Mouse (Mus musculus) kidney, postnatal 10 days (tissue): ENCODE measurements around the gene Ypel1.
A peak's percentile ranks its signal among the peaks of the same experiment; 100 is the strongest.

Experiments used
- DNase-seq: peaks from one replicate; pipeline ENCODE4 v3.0.0; 2021; ENCODE audit warnings: mixed read lengths

Ypel1 gene

DNA sequence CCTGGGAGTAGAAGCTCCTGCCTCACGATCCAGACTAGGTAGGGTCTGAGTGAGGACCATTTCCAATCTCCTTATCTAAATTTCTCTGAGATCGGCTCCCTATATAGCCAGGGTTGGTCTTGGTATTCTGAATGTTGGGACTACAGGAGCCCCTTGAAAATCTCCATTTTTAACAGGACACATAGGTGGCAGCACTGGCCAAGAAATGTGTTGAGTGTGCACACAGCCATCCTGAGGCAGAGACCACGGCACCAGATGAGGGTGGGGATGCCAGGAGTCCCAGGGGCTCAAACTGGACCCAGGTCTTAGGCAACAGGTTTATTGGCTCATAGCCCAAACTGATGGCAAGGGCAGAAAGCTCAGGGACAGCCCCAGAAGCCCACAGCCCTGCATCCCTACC lies 18.9 kb downstream of the Ypel1 start:
- DNase-seq, result no peak

DNA sequence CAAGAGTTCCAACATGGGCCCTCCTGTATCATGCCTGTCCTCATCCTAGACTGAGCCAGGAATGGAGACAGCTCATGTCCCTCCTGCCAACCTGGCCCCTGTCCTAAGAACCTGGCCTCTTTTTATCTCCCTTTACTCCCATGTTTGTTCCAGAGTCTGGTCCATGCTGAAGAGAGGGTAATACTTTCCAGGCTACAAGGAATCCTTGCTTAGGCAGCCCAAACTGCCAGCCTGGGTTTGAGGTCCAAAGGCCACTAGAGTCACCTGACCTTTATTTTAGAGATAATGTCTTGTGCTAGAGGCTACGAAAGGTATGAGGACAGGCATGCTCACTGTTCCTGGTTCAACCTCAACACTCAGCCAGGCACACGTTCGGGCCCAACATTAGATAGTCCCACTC lies 27.4 kb downstream of the Ypel1 start:
- no peak for DNase-seq

DNA sequence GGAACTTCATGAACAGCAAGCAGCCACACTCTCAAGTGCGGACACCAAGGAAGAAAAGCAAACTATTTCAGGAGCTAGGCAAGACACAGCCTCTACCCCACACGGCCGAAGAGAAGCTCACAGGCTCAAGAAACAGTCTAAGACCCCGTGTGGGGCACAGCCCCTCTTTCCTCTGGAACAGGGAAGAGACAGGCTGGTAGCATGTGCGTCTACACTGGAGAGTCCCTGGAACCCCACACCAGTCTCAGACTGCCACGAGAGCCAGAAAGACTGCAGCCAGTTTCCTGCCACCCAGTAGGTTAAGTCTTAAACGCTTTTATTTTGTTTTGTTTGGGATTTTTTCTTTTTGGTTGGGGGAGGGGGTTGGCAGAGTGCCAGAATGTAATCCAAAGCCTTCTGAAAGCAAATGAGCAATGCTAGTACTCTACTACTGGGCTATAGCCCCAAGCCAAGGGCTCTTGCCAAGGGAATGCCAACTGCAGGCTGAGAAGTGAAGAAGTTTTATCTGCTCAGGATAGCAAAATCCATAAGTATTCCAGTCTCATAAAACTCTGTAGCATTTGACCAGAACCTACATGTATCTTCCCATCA lies 33.2 kb downstream of the Ypel1 start:
- DNase-seq, result peak; percentile 51

DNA sequence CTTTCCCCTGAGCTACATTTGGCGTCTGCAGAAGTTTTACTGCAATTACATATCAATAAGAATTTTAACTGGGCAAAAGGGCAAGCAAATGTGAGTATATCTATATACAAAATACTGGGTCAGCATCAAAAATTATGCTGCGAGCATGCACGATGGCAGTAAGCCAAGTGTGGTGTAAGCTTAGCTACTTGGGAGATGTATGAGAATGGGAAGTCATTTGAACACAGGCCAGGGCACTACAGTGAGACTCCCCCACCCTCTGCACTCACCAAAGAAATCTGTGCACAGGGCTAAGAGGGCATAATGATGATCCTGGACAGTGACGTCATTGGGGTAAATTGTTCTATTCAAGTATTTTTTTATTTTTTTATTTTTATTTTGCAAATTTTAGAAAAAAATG lies 35.1 kb downstream of the Ypel1 start:
- peak; percentile 38 for DNase-seq

DNA sequence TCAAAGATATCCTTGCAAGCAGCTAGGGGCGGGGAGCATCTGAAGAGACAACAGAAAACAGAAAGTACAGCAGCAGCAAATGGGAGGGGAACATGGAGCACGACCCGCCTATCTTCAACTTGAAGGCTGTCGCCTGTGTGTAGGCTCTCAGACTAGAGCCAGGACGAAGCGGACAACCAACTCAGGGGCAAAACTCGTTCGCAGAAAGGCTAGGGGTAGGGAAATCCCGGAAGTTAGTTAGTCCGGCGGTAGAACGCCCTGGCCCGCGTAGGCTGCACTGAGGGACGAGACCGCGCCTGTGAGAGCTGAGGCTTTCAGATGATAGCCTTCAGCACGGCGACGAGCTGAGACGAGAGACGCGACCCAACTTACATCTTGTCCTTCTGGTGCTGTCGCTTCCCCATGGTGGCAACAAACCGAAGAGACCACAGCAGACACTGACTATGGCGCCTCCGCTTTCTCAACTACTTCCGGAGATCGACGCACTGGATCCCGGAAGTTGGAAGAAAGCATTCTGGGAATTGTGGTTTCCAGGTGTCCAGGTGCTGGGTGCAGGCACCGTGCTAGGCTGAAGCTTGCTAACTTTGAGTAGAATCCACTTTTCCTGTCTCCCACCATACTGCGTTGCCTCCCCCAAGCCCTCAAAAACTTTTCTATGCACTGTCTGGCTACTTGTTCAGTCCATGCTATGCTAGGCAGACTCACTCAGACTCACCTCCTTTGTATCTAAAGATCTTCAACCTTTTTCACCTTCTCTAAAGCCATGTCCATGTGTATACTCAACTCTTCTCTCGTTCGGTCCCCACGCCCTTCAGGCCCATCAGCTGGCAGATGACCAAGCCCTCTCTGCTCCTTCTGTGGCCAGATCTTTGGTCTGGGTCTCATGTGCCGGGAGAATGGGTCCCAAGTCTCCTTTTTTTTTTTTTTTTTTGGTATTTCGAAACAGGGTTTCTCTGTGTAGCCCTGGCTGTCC lies 41.6 kb downstream of the Ypel1 start, which contains the start of gene Ppil2:
TSS of gene Ppil2 (minus strand) at position 487 of the 973 bp plus-strand sequence.
- peak; percentile 78 for DNase-seq

DNA sequence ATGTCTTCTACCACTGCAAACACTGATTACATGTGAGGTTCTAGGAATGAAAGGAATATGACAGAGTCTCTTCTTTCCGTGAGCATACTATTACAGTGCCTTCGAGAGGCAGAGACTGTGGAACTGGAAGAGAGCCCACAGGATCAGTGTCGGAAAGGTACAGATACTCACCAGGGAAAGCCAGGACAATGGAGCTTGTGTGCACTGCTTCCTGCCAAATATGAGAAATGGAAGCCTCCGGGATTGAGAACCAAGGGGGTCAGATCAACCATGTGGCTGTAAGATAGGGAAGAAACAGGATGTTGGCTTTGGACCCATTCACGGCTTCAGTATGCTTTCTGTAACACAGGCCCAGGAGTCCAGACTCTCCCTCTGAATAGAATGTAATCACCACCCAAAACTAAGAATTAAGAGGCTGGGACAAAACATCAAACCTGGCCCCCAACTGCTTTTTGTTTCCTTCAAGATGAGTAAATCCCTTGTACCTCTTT lies 47.9 kb downstream of the Ypel1 start:
- DNase-seq, result no peak

DNA sequence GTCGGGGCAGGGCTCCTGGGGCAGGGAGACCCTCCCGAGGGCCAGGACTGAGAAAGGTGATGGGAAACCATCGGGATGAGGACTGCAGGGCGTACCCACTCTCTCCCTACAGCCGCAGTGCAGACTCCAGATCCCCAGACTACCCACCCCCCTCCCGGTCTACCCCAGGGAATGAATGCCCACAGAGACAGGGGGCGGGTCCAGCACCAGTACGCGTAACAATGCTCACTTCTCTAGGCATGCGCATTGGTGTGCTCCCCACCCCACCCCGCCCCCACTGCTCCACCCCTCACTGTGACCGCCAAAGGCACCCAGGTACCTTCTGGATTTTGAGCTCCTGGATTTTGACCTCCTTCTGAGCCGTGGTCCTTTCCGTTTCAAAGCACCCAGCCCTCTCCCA lies 52.1 kb downstream of the Ypel1 start:
- DNase-seq, result no peak

DNA sequence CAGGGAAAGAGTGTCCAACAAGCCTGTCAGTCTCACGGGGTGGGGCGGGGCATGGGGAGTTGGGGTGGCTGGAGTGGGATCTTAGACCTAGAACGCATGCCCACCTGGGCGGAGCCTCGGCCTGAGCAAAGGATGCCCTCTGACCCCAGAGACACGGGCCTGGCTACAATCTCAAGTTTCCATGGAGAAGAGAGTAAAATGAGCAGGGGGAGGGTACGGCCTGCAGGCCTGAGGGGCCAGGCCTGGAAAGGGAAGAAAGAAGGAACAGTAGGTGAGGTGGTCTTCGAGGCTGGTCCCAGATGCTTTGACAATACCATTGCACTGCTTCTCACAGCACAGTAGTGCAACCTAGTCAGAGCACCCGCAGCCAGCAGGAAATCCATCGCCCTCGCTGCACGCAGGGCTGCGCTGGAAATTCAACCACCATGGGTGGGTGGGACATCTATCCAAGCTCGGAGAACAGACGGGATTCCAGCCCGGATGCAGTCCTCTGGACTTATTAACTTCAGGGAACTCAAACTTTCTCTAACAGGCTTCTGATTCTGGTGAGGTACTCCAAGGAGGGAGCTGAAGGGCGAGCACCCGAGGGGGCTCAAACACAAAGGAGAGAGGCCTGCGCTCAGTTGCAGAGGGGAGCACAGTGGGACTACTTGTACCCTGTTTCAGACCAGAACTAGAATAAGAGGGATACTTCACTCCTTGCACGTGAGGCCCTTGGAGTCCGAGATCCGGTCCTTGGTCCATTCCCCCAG lies 54.8 kb downstream of the Ypel1 start:
- DNase-seq, result no peak

DNA sequence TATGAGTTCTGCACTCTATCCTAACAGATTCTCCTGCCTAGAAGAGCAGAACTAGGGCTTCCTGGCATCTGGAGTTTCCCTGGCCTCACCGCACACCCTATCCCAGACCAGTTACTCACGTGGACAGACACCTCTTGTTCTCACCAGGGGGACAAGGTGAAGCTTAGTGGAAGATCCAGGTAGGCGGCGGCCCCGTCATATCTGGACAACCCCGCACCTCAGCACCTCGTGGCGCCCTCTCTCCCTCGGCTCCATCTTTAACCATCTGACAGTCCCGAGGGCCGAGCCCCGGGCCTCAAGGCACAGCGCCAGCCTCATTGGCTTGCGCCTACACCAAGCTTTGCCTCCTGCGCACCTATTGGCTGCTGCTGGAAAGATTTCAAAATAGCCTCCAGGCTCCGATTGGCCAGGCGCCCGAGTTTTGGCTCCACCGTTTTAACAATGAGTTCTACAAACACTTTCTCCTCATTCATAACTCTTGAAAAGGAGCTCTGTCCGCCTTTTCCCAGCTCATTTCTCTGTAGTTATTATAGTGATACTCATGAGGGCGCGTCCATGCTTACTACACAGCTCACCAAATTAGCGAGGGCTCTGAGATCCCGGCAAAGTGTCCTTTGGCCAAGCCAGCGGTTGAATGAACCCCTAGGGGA lies 55.5 kb downstream of the Ypel1 start, which contains the start of gene 2610318N02Rik:
TSS of gene 2610318N02Rik (minus strand) at position 297 of the 650 bp plus-strand sequence.
- peak; percentile 82 for DNase-seq

DNA sequence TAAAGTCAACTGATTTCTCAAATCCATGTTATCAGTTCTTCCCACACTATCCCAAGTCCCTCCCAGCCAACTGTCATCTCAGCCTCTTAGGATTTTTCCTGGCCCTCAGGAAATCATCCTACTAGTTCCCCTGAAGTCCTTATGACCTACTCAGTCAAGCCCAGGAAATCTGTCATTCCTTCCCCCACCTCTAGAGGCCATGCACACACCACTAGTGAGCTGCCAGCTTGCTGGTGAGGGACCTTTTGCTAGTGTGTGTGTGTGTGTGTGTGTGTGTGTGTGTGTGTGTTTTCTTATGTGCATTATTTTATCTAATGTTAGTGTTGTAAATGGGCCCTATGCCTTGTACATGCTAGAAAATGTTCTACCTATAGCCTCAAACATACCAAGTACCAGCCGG lies 57.8 kb downstream of the Ypel1 start:
- peak; percentile 70 for DNase-seq

DNA sequence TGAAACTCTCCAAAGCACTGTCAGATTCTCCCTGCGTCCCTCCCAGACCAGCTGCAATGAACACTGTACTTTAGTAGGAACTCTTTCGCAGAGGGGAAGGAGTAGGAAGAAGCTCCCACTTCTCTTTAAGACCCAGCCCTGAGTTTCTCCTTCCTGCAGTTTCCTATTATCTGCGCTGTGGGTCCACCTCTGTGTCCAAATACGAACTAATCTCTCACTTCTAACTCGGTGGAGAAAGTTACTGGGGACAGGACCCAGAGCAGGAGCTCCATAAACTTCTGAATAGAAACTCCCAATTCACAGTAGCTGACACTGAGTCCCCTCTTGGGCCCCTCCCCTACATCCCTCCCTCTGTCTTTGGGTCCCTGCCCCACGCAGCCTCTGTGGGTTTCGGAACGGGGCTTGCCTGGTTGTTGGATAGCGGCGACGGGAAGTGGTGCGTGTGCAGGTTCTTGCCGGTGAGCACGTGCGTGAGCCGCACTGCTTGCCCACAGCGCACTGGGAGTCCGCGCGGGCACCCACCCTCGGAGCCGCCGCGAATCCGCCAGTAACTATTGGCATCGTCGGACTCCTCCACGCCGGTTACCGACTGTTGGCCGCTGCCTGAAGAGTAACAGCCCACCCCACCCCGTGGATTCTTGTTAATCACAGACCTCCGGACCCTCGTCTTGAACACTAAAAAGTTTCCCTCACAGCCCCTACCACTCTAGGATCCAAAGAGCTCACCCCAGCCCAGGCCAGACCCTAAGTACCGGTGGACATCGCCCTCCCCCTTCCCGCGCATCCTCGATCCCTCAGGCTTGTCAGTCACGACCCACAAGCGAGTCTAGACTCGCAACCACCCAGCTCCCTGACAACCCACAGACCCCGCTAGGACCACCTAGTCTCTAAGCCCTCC lies 61.9 kb downstream of the Ypel1 start:
- DNase-seq, result peak; percentile 32

DNA sequence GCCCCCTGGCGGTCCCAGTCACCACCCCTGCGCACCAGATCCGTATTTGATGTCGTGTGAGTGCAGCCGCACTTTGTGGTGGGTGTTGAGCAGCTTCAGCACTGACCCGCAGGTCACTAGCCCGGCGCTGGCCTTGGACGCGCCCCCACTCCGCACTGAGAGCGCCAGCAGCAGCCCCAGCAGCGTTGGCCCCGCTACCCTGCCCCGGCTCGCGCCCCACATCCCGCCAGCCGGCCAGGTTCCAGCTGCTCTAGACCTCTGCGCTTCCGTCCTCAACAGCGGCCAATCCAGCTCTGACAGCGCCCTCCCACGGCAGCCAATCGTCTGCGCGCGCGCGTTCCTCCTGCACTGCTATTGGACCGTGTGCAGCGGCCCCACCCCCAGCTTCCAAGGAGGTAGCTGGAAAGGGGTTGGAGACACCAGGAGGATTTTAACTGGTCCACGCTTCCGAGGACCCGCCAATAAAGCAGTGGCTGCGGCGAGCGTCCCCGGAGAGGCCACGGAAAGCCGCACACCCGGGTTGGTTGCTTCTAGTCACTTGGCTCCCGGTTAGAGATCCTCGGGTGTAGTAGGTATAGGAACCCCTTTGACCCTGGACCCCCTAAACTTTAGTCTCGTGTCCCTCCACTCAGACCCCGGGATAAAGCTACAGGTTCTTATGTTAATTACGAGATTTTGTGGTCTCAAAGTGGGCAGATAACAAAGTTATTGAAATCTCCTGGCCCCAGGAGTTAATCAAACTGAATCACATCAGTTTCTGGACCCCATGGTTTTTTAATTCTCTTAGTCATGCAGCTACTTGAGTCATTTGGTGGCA lies 62.8 kb downstream of the Ypel1 start, which contains the start of gene Sdf2l1:
TSS of gene Sdf2l1 (minus strand) at position 295 of the 817 bp plus-strand sequence.
- DNase-seq, result peak; percentile 98

DNA sequence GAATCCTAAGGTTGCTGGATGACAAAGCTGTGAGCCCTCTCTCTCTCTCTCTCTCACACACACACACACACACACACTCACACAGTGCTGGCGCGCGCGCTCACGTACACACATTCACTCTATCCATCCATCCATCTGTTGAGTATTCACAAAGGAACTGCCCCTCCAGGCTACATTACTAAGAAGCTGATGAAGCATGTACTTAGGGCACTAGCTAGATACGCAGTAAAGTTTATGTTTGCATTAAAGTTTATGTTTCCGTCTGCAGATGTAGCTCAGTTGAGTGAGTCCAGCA lies 63.4 kb downstream of the Ypel1 start:
- no peak for DNase-seq
